Mouse (Mus musculus) cerebellum, adult 2 months (tissue): ENCODE results near the gene Fcgr1.
"Not testable (repeated sequence)": the region's sequence is repeated elsewhere in the genome, so short reads cannot be mapped to it uniquely, and the experiment has no call there.

ENCODE experiments used
- CTCF ChIP-seq: fragments of 200-500 bp; IDR thresholded peaks from 2 replicates; pipeline ENCODE4 v1.5.1; 2011; ENCODE audit warnings: low read depth, mild to moderate bottlenecking, control low read depth, low read length, moderate library complexity, borderline replicate concordance; ENCODE audit not compliant: insufficient read depth
- POLR2A ChIP-seq: fragments of 200-500 bp; IDR thresholded peaks from 2 replicates; pipeline ENCODE4 v1.6.1; 2011; ENCODE audit warnings: low read length, control low read depth, borderline replicate concordance; ENCODE audit not compliant: insufficient read depth

DNA sequence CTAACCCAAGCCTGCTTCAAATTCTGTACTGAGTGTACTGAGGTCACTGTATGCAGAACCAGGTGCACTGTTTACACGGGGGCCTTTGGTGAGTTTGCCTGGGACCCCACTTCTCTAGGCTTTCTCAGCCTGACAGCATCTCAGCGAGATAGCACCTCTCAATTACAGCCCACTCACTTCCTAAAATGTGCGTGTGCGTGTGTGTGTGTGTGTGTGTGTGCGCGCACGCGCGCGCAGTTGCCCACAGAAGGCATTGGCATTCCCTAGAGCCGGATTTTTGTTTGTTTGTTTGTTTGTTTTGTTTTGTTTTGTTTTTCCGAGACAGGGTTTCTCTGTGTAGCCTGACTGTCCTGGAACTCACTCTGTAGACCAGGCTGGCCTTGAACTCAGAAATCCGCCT is 48.9 kb upstream of the Fcgr1 start:
- TF ChIP-seq POLR2A, CTCF: not testable (repeated sequence)
